Mouse (Mus musculus) small intestine, adult 2 months (tissue): ENCODE results near the gene Slc16a2. TPM values are rescaled to one million over a fixed set of nuclear protein-coding genes. Genes with fewer than 3 reads are reported as not detected.

ENCODE experiments used
- H3K27ac ChIP-seq: fragments of 200-500 bp; 2 replicates; pipeline ENCODE4 v1.5.1; 2012; ENCODE audit warnings: low read depth, low read length, control low read depth, inconsistent platforms; ENCODE audit not compliant: insufficient read depth
- H3K27me3 ChIP-seq: fragments of 200-500 bp; 2 replicates; pipeline ENCODE4 v1.6.1; 2012; ENCODE audit warnings: mild to moderate bottlenecking, moderate library complexity, low read length, inconsistent platforms; ENCODE audit not compliant: control insufficient read depth, insufficient read depth
- H3K36me3 ChIP-seq: fragments of 200-500 bp; 2 replicates; pipeline ENCODE4 v1.6.1; 2012; ENCODE audit warnings: mild to moderate bottlenecking, low read length, control low read depth, inconsistent platforms; ENCODE audit not compliant: control insufficient read depth, insufficient read depth
- H3K4me1 ChIP-seq: fragments of 200-500 bp; 2 replicates; pipeline ENCODE4 v1.6.1; 2012; ENCODE audit warnings: low read length, inconsistent platforms, mixed read lengths; ENCODE audit not compliant: control insufficient read depth, insufficient read depth, insufficient read length
- H3K4me3 ChIP-seq: fragments of 200-500 bp; 2 replicates; pipeline ENCODE4 v1.5.1; 2012; ENCODE audit warnings: low read depth, mild to moderate bottlenecking, control low read depth, inconsistent platforms, low read length, moderate library complexity
- CTCF ChIP-seq: fragments of 200-500 bp; IDR thresholded peaks from 2 replicates; pipeline ENCODE4 v1.5.1; 2012; ENCODE audit warnings: low read depth, mild to moderate bottlenecking, control low read depth, inconsistent platforms, low read length, moderate library complexity, mixed read lengths; ENCODE audit not compliant: insufficient replicate concordance, insufficient read length; ENCODE audit errors: extremely low read depth
- POLR2A ChIP-seq: fragments of 200-500 bp; IDR thresholded peaks from 2 replicates; pipeline ENCODE4 v1.6.1; 2012; ENCODE audit warnings: low read depth, mild to moderate bottlenecking, control low read depth, inconsistent platforms, low read length, moderate library complexity
- WGBS: fragments of 180-500 bp; shearing (Covaris S2); methylation state at CpG from one replicate; pipeline ENCODE4 v1.1.7; 2018; 5-methylcytosine and 5-hydroxymethylcytosine counted together
- polyA plus RNA-seq: library from polyadenylated mRNA; depleted of rRNA; stranded (reverse); fragments of >200 nt; gene quantifications from 2 replicates; pipeline ENCODE4 v1.2.3, GENCODE M21; 2012

The Slc16a2 gene
- polyA plus RNA-seq, 1 experiment, result 1.9 TPM

GRCm38 (mm10) chrX:103791329-103791728 lies 30.5 kb downstream of the Slc16a2 start:
- TF ChIP-seq CTCF (no peak), POLR2A (no peak)
- Histone ChIP-seq H3K36me3 (no peaks in the 10 kb centered on the region), H3K4me3 (no peak overlapping the region), H3K27me3 (no peaks in the 10 kb centered on the region), H3K4me1 (no peaks in the 10 kb centered on the region), H3K27ac (no peak overlapping the region)
- 84% methylated on average over 2 of the region's 2 CpGs for WGBS

DNA sequence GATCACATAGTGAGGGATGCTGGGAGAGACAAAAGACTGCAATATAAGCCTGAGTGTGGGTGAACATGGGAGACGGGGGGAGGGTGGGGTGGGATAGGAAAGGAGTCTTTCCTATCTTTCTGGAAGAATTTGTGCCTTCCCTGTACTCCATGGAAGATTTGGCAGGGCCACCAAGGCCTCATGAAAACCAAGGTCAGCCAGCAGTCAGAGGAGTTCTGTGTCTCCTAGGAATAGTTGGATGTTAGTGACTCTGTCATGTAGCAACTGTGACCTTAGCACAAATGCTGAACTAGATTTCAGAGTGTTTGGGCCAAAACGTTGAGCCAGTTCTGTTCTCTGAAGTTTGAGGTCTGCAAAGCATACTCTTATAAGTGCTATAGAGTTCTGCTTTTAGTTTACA lies 36.1 kb downstream of the Slc16a2 start:
- Histone ChIP-seq H3K27ac (no peak overlapping the region), H3K27me3 (no peaks in the 10 kb centered on the region), H3K36me3 (no peaks in the 10 kb centered on the region), H3K4me1 (no peaks in the 10 kb centered on the region), H3K4me3 (no peak overlapping the region)
- WGBS, result 54% methylated on average over 2 of the region's 2 CpGs
- no peak for TF ChIP-seq CTCF
- no peak for TF ChIP-seq POLR2A

DNA sequence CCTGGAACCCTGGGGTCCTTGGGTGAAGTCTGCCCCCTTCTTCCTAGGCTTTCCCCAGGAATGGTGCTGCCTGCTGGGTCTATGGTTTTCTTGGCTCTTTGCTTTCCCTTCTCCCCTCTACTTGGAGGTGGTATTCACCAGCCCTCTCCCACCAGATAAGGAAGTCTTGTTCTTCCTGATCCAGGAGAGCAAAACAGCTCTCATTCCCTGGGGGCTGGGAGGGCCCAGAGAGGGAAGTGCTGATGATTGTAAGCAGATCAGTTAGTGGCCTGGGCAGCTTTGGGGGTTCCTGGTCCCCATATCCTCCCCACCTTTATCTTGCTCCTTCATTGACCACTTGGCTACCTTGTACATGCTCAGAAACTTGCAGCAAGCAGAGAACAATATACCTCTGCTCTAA lies 45.4 kb downstream of the Slc16a2 start:
- H3K27me3 ChIP-seq, result no peaks in the 10 kb centered on the region
- no peaks in the 10 kb centered on the region for H3K36me3 ChIP-seq
- no peak overlapping the region for H3K27ac ChIP-seq
- no peaks in the 10 kb centered on the region for H3K4me1 ChIP-seq
- TF ChIP-seq POLR2A, result no peak
- no peak for TF ChIP-seq CTCF
- H3K4me3 ChIP-seq, result no peak overlapping the region

DNA sequence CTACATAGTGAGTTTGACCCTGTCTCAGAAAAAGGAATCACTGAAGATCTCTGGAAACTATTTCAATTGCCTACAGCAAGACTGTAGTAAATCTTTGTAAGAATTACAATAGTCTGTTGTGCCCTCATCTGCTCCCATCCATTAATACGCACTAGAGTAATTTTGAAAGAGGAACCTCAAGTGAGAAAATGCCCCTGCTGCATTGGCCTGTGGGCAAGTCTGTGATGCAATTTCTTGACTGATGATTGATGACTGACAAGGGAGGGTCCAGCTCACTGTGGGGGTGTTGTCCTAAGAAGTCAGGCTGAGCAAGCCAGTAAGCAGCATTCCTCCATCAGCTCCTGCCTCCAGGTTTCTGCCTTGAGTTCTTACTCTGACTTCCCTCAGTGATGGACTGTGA lies 75.6 kb downstream of the Slc16a2 start:
- no peaks in the 10 kb centered on the region for H3K36me3 ChIP-seq
- WGBS, result 93% methylated on average over 1 of the region's 1 CpGs
- H3K27ac ChIP-seq, result no peak overlapping the region

GRCm38 (mm10) chrX:103744171-103745039 lies 77.4 kb downstream of the Slc16a2 start:
- 61% methylated on average over 7 of the region's 7 CpGs for WGBS
- H3K4me3 ChIP-seq, result no peak overlapping the region
- no peaks in the 10 kb centered on the region for H3K36me3 ChIP-seq
- H3K4me1 ChIP-seq, result no peaks in the 10 kb centered on the region
- no peaks in the 10 kb centered on the region for H3K27me3 ChIP-seq
- TF ChIP-seq POLR2A (no peak), CTCF (no peak)
- H3K27ac ChIP-seq, result no peak overlapping the region

More for the DNA sequence above, 75.6 kb downstream of the Slc16a2 start:
- no peak for TF ChIP-seq CTCF
- no peak for TF ChIP-seq POLR2A
- no peak overlapping the region for H3K4me3 ChIP-seq
- H3K27me3 ChIP-seq, result no peaks in the 10 kb centered on the region
- H3K4me1 ChIP-seq, result no peaks in the 10 kb centered on the region

DNA sequence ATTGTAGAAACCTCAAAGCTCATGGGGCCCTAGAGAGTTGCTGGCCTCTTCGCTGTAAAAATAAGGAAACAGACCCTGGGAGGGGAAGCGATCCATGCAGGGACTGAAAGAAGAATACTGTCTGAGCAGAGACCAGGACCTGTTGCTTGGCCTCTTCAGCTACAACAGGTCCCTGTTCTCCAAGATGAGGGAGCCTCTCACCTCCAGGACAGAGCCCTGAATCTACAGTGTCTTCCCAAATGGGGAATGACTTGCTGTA lies 79.8 kb downstream of the Slc16a2 start:
- TF ChIP-seq POLR2A (no peak), CTCF (no peak)
- no peaks in the 10 kb centered on the region for H3K4me1 ChIP-seq
- no peak overlapping the region for H3K4me3 ChIP-seq
- no peaks in the 10 kb centered on the region for H3K36me3 ChIP-seq
- H3K27me3 ChIP-seq, result no peaks in the 10 kb centered on the region
- no peak overlapping the region for H3K27ac ChIP-seq
- WGBS, result 37% methylated on average over 2 of the region's 2 CpGs

GRCm38 (mm10) chrX:103741215-103742056 lies 80.3 kb downstream of the Slc16a2 start:
- Histone ChIP-seq H3K4me1 (no peaks in the 10 kb centered on the region), H3K36me3 (no peaks in the 10 kb centered on the region), H3K27me3 (no peaks in the 10 kb centered on the region), H3K4me3 (no peak overlapping the region), H3K27ac (no peak overlapping the region)
- TF ChIP-seq POLR2A (no peak), CTCF (no peak)
- 33% methylated on average over 8 of the region's 13 CpGs for WGBS
